Mouse (Mus musculus): ENCODE data around the gene Dock9.

Dock9 gene

GRCm38 (mm10) chr14:121797457-121798410 lies at the start of gene Dock9:
Gene Dock9, minus strand, starts transcription at chr14:121797837.
- peak; percentile 81 for DNase-seq (ENCODE audit: low read depth, low spot score)

GRCm38 (mm10) chr14:121844486-121844885 lies 46.8 kb upstream of the Dock9 start:
- no peak for DNase-seq (ENCODE audit: low read depth, low spot score)

DNA sequence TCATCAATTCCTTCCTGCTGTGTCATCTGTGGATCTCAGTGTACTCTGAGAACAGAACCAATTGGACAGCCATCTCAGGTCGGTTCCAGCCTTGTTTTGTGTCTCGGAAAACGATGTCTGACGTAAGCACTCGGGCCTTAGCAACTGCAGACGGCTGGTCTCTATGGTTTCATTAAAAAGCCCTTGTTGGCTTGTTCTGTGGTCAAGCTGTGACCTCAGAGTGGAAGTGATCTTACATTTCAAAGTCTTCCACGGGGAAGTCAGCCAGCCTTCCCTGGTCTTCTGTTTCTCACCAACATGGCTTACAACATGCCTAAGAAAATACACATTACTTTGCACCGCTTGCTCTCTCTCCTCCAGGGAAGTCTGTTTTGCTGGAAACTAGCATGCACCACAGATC lies 42.6 kb upstream of the Dock9 start:
- no peak for DNase-seq (ENCODE audit: low read depth, low spot score)

GRCm38 (mm10) chr14:121838161-121838560 lies 40.5 kb upstream of the Dock9 start:
- DNase-seq (ENCODE audit: low read depth, low spot score), result no peak

DNA sequence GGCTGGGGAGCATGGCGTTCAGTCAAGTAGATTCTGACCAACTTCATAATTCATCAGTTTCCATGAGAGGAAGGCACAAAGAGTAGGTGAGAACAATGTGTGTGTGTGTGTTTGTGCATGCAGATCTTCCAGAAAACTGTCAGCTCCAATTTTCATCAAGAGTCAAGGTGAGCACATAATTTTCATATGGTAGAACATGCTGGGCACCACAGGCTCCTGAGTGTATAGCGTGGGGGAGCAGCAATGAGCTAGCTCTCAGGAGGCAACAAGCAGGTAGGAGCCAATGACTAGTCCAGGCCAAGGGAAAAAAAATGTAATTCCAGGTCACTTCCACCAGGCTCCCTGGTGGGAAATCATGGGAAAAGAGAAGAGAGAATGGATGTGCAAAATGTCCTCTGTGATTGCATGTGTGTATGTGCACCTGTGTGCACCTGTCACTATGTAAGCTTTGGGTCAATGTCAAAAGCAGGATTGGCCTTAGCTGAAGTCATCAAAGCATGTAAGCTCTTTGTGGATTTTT lies 35.4 kb upstream of the Dock9 start:
- DNase-seq (ENCODE audit: low read depth, low spot score), result no peak

DNA sequence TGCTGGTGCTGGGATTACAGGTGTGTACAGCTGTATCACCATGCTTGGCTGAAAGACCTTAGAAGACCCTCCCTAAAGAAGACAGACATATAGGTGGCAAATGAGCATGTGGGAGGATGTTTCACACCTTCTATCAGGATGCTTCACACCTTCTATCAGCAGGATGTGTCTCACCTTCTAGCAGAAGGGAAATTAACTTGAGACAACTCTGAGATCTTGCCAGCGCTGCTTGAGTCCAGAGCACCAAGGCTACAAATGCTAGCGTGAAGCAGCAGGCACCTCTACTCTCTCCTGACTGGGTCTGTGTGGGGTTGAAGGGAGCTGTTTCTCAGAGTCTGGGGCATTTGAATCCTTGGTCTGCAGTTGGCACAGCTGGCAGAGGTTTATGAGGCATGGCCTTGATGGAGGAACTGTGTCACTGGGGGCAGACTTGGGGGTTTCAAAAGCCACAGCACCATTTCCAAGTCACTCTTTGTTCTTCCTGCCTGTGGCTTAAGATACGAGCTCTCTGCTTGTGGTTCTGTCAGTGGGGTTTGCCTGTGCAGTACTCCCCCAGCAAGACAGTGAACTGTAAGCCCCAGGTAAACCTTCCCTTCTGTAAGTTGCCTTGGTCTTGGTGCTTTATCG lies 32.3 kb upstream of the Dock9 start:
- DNase-seq (ENCODE audit: low read depth, low spot score), result no peak

DNA sequence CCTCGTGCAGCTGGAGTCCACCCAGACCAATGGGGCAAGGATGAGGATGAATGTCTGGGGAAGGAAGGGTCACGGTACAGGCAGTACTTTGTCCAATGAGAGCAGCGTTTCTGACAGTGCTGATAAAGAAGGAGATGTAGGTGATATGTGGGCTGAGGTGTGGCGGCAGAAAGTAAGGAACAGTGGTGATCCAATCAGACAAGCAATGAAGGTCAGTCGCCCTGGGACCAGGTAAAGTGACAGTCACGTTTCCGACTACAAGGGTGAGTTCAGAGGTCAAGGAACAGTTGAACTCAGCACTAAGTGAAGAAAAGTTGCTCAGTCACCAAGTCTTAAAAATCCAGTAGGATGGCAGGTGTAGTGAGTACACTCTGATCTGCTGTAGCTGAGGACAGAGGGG lies 29.5 kb upstream of the Dock9 start:
- no peak for DNase-seq (ENCODE audit: low read depth, low spot score)

DNA sequence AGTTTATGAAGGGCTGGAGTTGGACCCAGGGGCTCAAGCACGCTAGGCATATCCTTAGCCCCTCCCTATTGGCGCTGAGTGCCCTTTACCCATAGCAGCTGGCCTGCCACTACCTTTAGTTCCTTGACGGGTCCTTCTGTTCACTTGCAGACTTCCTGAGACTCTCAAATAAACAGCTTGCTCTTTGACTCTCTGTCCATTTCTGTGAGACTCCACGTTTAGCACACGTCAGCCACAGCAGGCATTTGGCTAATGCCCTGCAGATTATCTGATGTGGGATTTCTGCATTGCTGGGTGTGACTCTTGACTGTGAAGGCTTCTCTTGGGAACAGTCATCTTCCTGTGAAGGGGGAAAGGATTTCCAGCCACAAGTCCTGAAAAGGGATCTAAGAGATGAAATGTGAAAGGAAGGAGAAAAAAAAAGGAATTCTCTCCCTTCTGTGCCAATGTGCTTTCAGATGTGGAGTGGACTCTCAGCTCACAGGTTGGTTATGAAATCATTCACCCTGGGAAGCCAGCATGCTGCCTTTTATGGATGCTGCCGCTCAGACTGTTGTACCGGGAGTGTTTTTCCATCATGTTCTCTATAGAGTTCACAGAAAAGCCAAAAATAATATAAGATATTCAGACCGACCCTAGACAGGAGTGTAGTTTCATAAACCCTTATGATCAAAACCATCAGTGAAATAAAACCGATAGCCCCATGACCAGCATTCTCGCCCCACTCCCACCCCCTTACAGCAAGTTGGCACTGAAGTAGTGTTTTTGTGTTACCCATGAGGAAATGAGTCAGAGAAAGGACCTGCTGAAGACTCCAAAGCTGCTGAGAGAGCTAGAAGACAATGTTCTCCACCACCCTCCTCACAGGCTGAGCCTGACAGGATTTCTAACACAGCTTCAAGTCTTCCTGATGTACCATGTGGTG lies 28.1 kb upstream of the Dock9 start:
- DNase-seq (ENCODE audit: low read depth, low spot score), result no peak

DNA sequence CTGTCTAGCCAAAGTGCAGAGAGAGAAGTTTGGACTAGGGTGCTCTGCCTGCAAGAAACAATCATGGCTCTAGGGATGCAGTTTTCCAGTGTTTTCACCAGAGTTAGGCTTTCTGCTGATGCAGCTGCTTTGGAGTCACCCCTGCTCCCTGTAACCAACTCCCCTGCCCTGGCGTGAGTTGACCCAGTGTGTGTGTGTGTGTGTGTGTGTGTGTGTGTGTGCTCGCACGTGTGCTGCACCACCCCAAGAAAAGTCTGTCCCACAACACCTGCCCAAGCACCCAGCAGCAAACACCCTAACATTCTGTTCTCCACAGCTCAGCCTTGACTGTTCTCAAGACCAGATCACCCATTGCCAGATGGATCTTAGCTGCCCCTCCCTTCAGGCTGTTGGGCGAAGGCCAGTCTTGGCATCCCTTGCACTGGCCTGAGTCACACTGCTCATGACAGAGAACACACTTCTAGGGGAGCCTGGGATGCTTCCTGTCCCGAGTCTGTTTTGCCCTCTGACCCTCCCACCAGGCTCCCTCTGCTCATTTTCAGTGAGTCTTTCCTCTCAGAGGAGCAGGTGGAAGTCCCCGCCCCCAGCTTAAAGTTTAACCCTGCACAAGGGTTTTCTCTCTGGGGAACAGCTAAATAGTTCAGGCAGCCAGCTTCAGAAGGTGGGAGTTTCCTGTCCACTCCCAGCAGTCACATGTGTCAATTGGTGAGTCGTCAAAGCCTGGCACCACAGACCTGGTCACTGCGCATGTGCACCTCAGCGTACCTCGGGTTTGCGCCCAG lies 26.9 kb upstream of the Dock9 start:
- no peak for DNase-seq (ENCODE audit: low read depth, low spot score)

DNA sequence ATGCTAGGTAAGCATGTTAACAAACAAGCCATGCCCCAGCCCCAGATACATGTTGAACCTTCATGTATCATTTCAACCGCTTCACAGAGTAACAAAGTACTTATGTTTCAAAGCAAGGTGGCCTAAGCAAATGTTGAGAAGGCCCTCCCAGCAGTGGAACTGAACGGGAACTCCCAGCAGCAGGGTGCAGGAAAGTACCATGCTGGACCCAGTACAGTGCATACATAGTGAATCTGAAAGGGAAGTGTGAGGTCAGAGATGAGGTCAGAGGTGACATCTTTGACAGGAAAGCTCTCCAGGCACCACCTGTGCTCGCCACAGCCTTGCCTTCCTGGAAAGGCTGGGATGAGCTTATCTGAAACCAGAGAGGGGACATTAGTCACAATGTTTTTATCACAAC lies 25.4 kb upstream of the Dock9 start:
- DNase-seq (ENCODE audit: low read depth, low spot score), result no peak

DNA sequence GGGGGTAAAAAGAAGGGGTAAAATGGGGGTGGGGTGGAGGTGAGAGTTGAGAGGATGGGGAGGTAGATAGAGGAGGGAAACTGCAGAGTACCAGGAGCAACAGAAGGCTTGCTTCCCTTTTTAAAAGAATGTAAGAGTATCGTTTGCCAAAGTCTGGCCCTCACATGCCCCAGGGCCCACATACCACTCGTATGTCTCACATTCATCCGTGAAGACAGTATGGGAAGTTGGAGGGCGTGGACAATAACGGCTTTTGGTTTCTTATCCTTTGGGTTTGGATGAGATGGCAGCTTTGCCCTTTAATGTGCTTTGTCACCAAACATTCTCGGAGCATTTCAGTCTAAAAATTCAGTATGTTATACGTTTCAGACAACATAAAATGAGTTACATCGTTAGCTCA lies 24.9 kb upstream of the Dock9 start:
- no peak for DNase-seq (ENCODE audit: low read depth, low spot score)

DNA sequence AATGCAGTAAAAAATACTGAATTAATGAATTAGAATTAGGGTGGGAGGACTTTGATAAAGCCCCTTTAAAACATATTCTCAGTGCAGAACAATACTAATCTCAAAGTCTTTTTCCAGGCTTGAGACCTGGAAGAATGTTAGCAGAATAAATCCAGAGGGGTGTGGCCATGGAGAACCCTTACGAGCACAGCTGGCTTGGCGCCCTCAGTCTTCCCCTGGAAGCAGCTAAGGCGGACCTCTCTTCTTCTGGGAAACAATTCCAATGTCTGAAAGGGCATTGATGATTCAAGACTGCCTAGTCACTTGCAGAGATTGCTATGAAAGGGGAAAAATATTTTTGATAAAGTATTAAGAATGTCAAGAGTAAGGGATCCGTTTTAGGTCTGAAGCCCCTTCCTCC lies 9.2 kb upstream of the Dock9 start:
- DNase-seq (ENCODE audit: low read depth, low spot score), result no peak

- no peak for DNase-seq (ENCODE audit: low read depth, low spot score)
Observed at GRCm38 (mm10) chr14:121806316-121806715, 8.7 kb upstream of the Dock9 start.

DNA sequence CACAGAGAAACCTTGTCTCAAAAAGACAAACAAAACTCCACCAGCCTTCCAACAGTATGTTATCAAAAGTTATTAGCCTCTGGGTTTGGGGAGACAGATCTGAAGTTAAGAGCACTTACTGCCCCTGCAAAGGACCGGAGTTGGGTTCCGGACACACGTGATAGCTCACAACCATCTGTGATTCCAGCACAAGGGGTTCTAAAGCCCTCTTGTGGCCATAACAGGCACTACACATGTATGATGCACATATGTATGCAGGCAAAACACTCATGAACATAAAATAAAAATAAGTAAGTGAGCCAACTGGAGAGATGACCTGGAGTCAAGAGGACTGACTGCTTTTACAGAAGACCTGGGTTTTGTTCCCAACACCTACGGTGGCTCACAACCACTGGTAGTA lies 6.8 kb upstream of the Dock9 start:
- DNase-seq (ENCODE audit: low read depth, low spot score), result peak; percentile 33

GRCm38 (mm10) chr14:121800962-121801361 lies 3.3 kb upstream of the Dock9 start:
- DNase-seq (ENCODE audit: low read depth, low spot score), result no peak

DNA sequence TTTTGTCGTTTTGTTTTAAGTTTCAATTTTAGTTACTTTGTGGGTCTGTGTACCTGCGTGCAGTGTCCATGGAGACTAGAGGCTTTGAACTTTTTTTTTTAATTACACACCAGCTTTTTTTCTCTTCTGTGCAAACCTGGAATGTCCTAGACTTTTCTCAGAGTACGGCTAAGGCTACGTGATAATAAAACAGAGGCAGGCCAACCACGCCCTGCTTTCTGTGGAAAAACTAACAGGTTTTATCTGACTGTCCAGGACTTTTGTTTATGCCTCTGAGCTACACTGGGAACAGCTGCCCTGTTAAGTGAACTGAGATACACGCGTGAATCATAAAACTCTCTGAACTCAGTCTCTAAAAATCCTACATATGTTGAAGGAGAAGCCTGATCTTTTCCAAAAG lies 1.5 kb upstream of the Dock9 start:
- DNase-seq (ENCODE audit: low read depth, low spot score), result no peak

DNA sequence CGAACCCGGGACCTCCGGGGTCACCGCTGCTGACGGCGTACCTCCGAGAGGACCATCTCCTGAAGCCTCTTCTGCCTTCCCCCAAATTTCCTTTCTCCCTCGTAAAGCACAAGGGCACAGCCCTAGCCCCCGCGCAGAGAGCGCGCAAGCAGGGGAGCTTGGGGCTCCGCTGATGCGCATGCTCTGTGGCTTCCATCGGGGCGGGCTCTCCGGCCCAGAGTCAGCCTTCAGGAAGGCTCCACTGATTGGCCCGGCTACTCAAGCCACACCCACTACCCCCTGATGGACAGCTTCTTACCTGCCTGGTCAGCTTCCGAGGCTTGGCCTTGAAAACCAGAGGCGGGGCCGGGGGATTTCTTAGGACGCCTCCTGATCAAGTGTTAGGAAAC lies 768 bp upstream of the Dock9 start:
- peak; percentile 93 for DNase-seq (ENCODE audit: low read depth, low spot score)

- no peak for DNase-seq (ENCODE audit: low read depth, low spot score)
Observed at GRCm38 (mm10) chr14:121796571-121797456, 823 bp downstream of the Dock9 start.

GRCm38 (mm10) chr14:121795536-121795935 lies 2.1 kb downstream of the Dock9 start:
- no peak for DNase-seq (ENCODE audit: low read depth, low spot score)

DNA sequence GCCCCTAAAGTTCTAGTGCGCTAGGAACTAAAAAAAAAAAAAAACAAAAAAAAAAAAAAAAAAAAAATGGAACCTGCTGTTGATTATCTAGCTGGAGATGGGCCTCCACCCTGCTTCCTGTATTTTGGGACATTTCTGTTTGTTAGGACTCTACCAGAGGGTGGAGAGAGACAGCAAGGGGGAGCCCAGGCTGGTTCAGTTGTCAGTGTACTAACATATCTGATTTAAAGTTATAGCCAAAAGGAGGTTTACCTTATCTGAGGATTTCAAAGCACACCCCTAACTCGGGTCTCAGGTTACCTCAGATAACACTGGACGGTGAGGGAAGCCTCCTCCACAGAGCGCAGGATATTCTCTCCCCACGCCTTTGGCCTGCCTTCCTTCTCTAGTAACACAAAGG lies 4.0 kb downstream of the Dock9 start:
- no peak for DNase-seq (ENCODE audit: low read depth, low spot score)

Measured in forelimb bud, embryonic 11.5 days (tissue).